Mouse (Mus musculus): Measurements from ENCODE around the gene Gm20924.
"Not testable (repeated sequence)": the region's sequence is repeated elsewhere in the genome, so short reads cannot be mapped to it uniquely, and the experiment has no call there.

Gm20924 gene

GRCm38 (mm10) chrY:65207427-65207826, at the start of gene Gm20924:
Gene Gm20924, minus strand, starts transcription at chrY:65207527.
- DNase-seq (ENCODE audit: low spot score): not testable (repeated sequence)

Data from ovary, postnatal 14 days (tissue).